Mouse (Mus musculus) brain, embryonic 18.5 days (tissue): ENCODE results near the gene Trp53rkb.

Source experiments
- DNase-seq: peaks from one replicate; pipeline ENCODE4 v3.0.0-alpha.2; 2012; ENCODE audit warnings: low read depth, low spot score

Trp53rkb gene

GRCm38 (mm10) chr2:166834091-166834490, 41.8 kb downstream of the Trp53rkb start:
- DNase-seq: no peak

GRCm38 (mm10) chr2:166834796-166835195, 42.5 kb downstream of the Trp53rkb start:
- DNase-seq: no peak

GRCm38 (mm10) chr2:166835581-166835980, 43.2 kb downstream of the Trp53rkb start:
- DNase-seq: no peak

- DNase-seq: no peak
Observed at GRCm38 (mm10) chr2:166841813-166842212, 49.5 kb downstream of the Trp53rkb start.
